Mouse (Mus musculus) C2C12 (cell line): Measurements from ENCODE around the gene Arhgap42. TPM values are rescaled to one million over a fixed set of nuclear protein-coding genes. Genes with fewer than 3 reads are reported as not detected.

Source experiments
- H3K27me3 ChIP-seq: one replicate; pipeline ENCODE4 v1.6.1; 2011; ENCODE audit not compliant: control insufficient read depth, insufficient read depth, insufficient read length
- H3K36me3 ChIP-seq: one replicate; pipeline ENCODE4 v1.6.1; 2011; ENCODE audit not compliant: control insufficient read depth, insufficient read depth
- H3K4me3 ChIP-seq: one replicate; pipeline ENCODE4 v1.5.1; 2011; ENCODE audit warnings: mild to moderate bottlenecking, control low read depth; ENCODE audit not compliant: poor library complexity, insufficient read depth, severe bottlenecking
- H3K79me2 ChIP-seq: one replicate; pipeline ENCODE4 v1.6.1; 2011; ENCODE audit not compliant: control insufficient read depth, insufficient read depth
- H3K79me3 ChIP-seq: one replicate; pipeline ENCODE4 v1.6.1; 2011; ENCODE audit warnings: low read depth, control low read depth
- H3ac ChIP-seq: one replicate; pipeline ENCODE3; 2011; ENCODE audit warnings: low read depth; ENCODE audit not compliant: control insufficient read depth, insufficient read length
- CEBPB ChIP-seq: IDR thresholded peaks from one replicate; pipeline ENCODE4 v1.6.1; 2011; ENCODE audit warnings: low read depth, mild to moderate bottlenecking, control low read depth, moderate library complexity
- CTCF ChIP-seq: IDR thresholded peaks from one replicate; pipeline ENCODE4 v1.5.1; 2011; ENCODE audit not compliant: control insufficient read depth, insufficient read depth, insufficient read length
- FOSL1 ChIP-seq: IDR thresholded peaks from one replicate; pipeline ENCODE4 v1.8.0; 2011; ENCODE audit warnings: mild to moderate bottlenecking, low read length; ENCODE audit not compliant: poor library complexity, insufficient read depth, severe bottlenecking
- MAX ChIP-seq: IDR thresholded peaks from one replicate; pipeline ENCODE4 v1.6.1; 2011; ENCODE audit warnings: mild to moderate bottlenecking, control low read depth
- MYOD1 ChIP-seq: IDR thresholded peaks from one replicate; pipeline ENCODE4 v1.6.1; 2011; ENCODE audit warnings: low read depth; ENCODE audit not compliant: control insufficient read depth, insufficient read length
- MYOG ChIP-seq: IDR thresholded peaks from one replicate; pipeline ENCODE4 v1.6.1; 2011; ENCODE audit not compliant: control insufficient read depth, insufficient read length; ENCODE audit errors: extremely low read depth
- USF1 ChIP-seq: IDR thresholded peaks from one replicate; pipeline ENCODE4 v1.6.1; 2011; ENCODE audit warnings: low read depth, mild to moderate bottlenecking, control low read depth, moderate library complexity
- polyA plus RNA-seq: library from polyadenylated mRNA; unstranded; fragments of >200 nt; fragmentation: generic; extraction: Trizol; gene quantifications from one replicate; pipeline ENCODE4 v1.2.1, GENCODE M21; 2012; ENCODE audit warnings: missing spikeins

Gene Arhgap42
- polyA plus RNA-seq, 1 experiment = 8.4 TPM

DNA sequence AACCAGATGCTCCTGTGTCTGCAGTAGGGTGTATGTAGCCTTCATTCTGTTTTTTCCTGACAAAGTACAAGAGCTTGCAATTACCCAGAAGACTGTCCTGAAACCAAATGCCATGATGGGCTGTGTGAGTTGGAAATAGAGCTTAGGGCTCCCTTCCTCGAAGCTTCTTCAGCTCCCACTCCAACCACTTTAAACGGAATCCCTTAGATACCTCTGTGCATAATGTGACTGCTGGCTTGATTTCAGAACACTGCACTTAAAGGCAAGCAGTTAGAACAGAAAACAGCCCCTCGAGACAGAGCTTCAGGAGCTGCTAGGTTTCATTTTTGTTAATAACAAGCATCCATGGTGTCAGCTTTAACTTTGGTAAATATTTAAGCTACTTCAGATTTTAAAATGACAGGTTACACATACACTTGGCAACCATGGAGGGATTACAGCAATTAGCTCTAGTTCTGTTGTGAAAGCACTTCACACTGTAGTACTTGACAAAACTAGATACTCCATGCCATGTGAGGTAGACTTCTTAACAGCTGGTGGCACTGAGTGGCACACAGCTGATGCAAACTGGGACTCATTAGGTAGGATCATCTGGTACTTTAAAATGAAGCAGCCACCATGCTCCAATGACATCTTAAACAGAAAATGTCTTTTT lies 201.8 kb downstream of the Arhgap42 start:
- TF ChIP-seq FOSL1 (no peak), USF1 (no peak), MYOD1 (no peak), MAX (no peak), MYOG (no peak), CTCF (no peak), CEBPB (no peak)
- no peaks in the 10 kb centered on the region for H3K27me3 ChIP-seq
- no peaks in the 10 kb centered on the region for H3K79me2 ChIP-seq
- peaks cover 6% of the 10 kb centered on the region for H3K36me3 ChIP-seq
- H3K79me3 ChIP-seq = no peaks in the 10 kb centered on the region
- H3K4me3 ChIP-seq = no peak overlapping the region
- H3ac ChIP-seq = no peak overlapping the region

DNA sequence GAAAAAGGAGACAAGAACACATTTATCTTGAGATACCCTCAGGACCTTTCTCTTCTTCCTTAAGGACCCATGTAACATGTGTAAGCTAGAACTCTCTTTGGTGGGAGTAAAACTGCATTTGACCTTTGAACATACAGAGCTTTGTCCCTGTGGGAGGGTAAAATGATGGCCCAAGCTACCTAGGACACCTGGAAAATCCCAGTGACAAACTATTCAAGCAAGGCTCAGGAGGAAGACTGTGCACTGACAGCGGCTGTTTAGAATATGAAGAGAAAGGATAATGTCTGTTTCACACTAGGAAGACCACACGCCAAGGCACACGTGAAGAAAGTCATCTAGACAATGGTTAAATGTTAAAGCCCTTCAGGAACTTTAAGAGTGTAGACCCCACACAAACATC lies 211.0 kb downstream of the Arhgap42 start:
- Histone ChIP-seq H3K79me3 (no peaks in the 10 kb centered on the region), H3K4me3 (no peak overlapping the region), H3K79me2 (no peaks in the 10 kb centered on the region), H3ac (no peak overlapping the region), H3K36me3 (peaks cover 14% of the 10 kb centered on the region), H3K27me3 (no peaks in the 10 kb centered on the region)
- TF ChIP-seq CTCF = no peak
- no peak for TF ChIP-seq MYOG
- TF ChIP-seq MYOD1 = no peak
- TF ChIP-seq CEBPB = no peak
- no peak for TF ChIP-seq FOSL1
- no peak for TF ChIP-seq MAX
- no peak for TF ChIP-seq USF1

DNA sequence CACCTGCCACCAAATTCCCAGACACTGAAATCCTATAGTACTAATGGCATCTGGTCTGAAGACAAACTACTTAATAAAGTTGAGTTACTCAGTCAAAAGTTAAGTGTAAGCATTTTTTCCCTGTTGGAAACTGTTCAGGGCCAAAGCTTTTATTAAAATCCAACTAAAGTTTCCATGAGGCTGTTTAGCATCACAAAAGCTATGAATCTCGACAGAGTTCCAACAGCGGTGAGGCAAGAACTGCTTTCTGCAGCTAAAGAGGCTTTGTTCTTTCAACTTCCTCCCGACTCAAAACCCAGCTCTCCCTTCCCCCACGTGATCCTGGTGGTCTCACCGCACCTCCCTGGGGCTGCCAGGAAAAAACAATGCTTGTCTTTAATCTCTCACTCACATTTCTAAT lies 211.5 kb downstream of the Arhgap42 start:
- Histone ChIP-seq H3K27me3 (no peaks in the 10 kb centered on the region), H3K4me3 (no peak overlapping the region), H3K79me2 (no peaks in the 10 kb centered on the region), H3ac (no peak overlapping the region), H3K79me3 (no peaks in the 10 kb centered on the region), H3K36me3 (peaks cover 14% of the 10 kb centered on the region)
- TF ChIP-seq MAX = no peak
- TF ChIP-seq CEBPB = no peak
- no peak for TF ChIP-seq MYOG
- no peak for TF ChIP-seq USF1
- no peak for TF ChIP-seq FOSL1
- TF ChIP-seq CTCF = no peak
- no peak for TF ChIP-seq MYOD1

DNA sequence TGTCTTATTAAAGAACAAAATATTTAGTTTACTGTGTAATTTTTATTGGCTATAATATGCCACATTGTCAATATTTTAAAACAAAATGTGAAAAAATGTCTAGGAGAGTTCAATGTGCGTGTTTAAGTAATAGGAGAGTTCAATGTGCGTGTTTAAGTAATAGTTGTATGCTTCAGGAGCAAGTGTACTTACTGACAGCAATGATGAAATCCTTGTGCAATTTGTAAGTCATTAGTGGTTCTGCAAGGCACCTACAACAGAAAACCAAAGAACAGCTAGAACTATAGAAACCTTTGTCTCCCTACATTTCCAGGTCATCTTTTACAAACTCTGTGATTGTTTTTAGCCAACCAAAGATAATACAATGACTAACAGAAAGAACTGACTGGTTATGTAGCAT lies 223.8 kb downstream of the Arhgap42 start:
- H3K27me3 ChIP-seq = no peaks in the 10 kb centered on the region
- TF ChIP-seq USF1 (no peak), MYOD1 (no peak), CTCF (no peak), CEBPB (no peak), MAX (no peak), FOSL1 (no peak), MYOG (no peak)
- no peak overlapping the region for H3K4me3 ChIP-seq
- H3K79me2 ChIP-seq = no peaks in the 10 kb centered on the region
- H3ac ChIP-seq = no peak overlapping the region
- no peaks in the 10 kb centered on the region for H3K79me3 ChIP-seq
- H3K36me3 ChIP-seq = peaks cover 22% of the 10 kb centered on the region

DNA sequence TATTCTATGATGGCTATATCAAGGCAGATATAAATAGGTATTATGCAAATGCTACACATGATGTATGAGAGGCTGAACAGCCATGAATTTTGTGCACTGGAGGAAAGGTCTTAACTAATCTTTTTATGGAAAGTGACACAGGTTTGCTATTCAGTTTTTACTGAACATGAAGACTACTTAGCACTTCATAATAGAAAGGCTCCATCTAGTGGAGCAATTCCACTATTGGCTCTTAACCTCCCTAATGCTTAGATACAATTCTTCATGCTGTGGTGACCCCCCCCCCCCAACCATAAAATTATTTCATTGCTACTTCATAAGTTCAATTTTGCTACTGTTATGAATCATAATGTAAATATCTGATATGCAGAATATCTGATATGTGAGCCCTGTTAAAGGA lies 237.7 kb downstream of the Arhgap42 start:
- no peak overlapping the region for H3ac ChIP-seq
- no peaks in the 10 kb centered on the region for H3K79me2 ChIP-seq
- TF ChIP-seq MYOD1 (no peak), CEBPB (no peak), MAX (no peak), MYOG (no peak), FOSL1 (no peak), USF1 (no peak), CTCF (no peak)
- no peaks in the 10 kb centered on the region for H3K27me3 ChIP-seq
- peaks cover 30% of the 10 kb centered on the region for H3K36me3 ChIP-seq
- no peak overlapping the region for H3K4me3 ChIP-seq
- no peaks in the 10 kb centered on the region for H3K79me3 ChIP-seq

DNA sequence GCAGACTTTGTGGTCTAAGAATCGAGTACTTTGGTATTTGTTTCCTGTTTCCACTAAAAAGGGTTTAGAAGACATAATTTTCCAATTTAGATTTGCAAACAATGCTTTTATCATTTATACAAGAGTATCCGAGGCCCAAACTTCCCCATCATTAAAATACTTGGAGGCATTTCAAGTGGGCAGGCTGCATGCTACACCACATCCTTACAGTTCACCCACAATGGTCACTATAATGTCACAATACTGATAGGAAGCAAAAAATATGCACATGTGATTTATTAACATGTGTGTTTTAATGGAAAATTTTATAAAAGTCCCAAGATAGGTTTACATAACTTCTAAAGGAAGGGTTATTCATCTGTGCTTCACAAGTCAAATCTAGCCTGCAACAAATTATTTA lies 242.4 kb downstream of the Arhgap42 start:
- Histone ChIP-seq H3K79me2 (no peaks in the 10 kb centered on the region), H3K4me3 (no peak overlapping the region), H3K79me3 (no peaks in the 10 kb centered on the region), H3ac (no peak overlapping the region), H3K27me3 (no peaks in the 10 kb centered on the region), H3K36me3 (peaks cover 20% of the 10 kb centered on the region)
- TF ChIP-seq CTCF (no peak), MAX (no peak)
